Mouse (Mus musculus) left cerebral cortex, adult 6 months (tissue): ENCODE results near the gene Serpina1c. TPM values are rescaled to one million over a fixed set of nuclear protein-coding genes. Genes with fewer than 3 reads are reported as not detected.

Experiments
- long read RNA-seq, 2 experiments: library from polyadenylated mRNA; unstranded; transcript quantifications; one replicate each; pipeline ENCODE4 v2.0.0; 2019 to 2020
- polyA plus RNA-seq: library from polyadenylated mRNA; unstranded; fragments of <200 nt; fragmentation: Nextera tagmentation; gene quantifications from 2 replicates; pipeline ENCODE4 v1.2.3, GENCODE M21; 2021

The Serpina1c gene
- polyA plus RNA-seq: not detected in 2 replicates
- long read RNA-seq, experiment 1: 0 reads
- long read RNA-seq, experiment 2: 0 reads

GRCm38 (mm10) chr12:103904837-103905340, at the start of gene Serpina1c:
Serpina1c (minus strand) TSS chr12:103904887.

GRCm38 (mm10) chr12:103863101-103863974, 41.3 kb downstream of the Serpina1c start, which contains the start of gene Serpina1a:
Serpina1a (minus strand) TSS chr12:103863562.

Other genes with a start within 250 kb of the Serpina1c start
- gene Serpina6, start 247.7 kb downstream of the Serpina1c start, polyA plus RNA-seq: not detected in 2 replicates
- not detected in 2 replicates for gene Serpina16, start 228.7 kb downstream of the Serpina1c start, polyA plus RNA-seq
- gene Serpina1f, start 209.4 kb downstream of the Serpina1c start, polyA plus RNA-seq: not detected in 2 replicates
- gene Serpina1d, start 131.3 kb downstream of the Serpina1c start, polyA plus RNA-seq: not detected in 2 replicates
- gene Serpina1b, start 74.5 kb downstream of the Serpina1c start, polyA plus RNA-seq: not detected in 2 replicates
- not detected in 2 replicates for gene Serpina1a, start 41.3 kb downstream of the Serpina1c start, polyA plus RNA-seq
- not detected in 2 replicates for gene Serpina1e, start 54.1 kb upstream of the Serpina1c start, polyA plus RNA-seq
- gene Serpina11, start 85.1 kb upstream of the Serpina1c start, polyA plus RNA-seq: not detected in 2 replicates
- 4.9 and 5.1 TPM in 2 replicates for gene Serpina9, start 108.9 kb upstream of the Serpina1c start, polyA plus RNA-seq
- gene Serpina12, start 139.6 kb upstream of the Serpina1c start, polyA plus RNA-seq: 0.05 and 0.06 TPM in 2 replicates
- gene Serpina5, start 196.2 kb upstream of the Serpina1c start, polyA plus RNA-seq: not detected in 2 replicates
- not detected in 2 replicates for gene Serpina3a, start 207.8 kb upstream of the Serpina1c start, polyA plus RNA-seq
- not detected in 2 replicates for gene Serpina3b, start 223.1 kb upstream of the Serpina1c start, polyA plus RNA-seq
- 0.09 TPM in 1 of 2 replicates, not detected in the other for gene Serpina3c, start 249.0 kb upstream of the Serpina1c start, polyA plus RNA-seq